ENCODE assay signal across 9 mouse cellular contexts in the genomic region with DNA sequence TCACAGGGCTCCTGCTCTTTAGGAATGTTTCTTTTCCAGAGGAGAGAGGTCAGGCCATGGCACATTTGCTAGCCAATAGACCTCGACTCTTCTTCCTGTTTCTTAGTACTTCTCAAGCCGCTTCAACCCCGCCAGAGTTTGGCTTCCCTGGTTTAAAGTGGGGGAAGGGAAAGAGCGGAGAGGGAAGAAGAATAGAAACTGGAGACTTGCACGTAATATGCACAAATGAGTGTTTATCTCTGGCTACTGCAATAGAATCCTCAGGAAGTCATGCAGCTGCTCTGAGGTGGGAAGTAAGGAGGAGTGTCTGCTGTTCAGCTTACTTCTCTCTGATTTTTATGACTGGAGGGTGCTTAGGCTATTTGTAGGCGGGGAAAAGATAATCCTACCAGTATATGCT. TPM values are rescaled to one million over a fixed set of nuclear protein-coding genes. Genes with fewer than 3 reads are reported as not detected.
DNase-seq lines count a peak whose midpoint lies in the region; ATAC-seq and TF ChIP-seq lines count a peak whose summit lies in the region.
"Had no signal": no experiment of that assay in that cellular context is flagged by ENCODE, and none has a peak within 500 bp of the region (broad histone marks: within the 10 kb centered on the region; RNA-seq: fewer than 3 reads in every experiment).

Cysltr1 (minus strand) TSS at position 294 of the 400 bp plus-strand sequence.

- no peak for TF ChIP-seq POLR2A in kidney, adult 2 months (IDR thresholded peaks at IDR 0.05; ENCODE audit: low read depth, low read length)
- TF ChIP-seq POLR2A in lung, adult 2 months (IDR thresholded peaks at IDR 0.05; ENCODE audit: borderline replicate concordance, extremely low read depth, low read depth, low read length) = no peak

- H3K9me3 ChIP-seq in embryonic facial prominence, embryonic 11.5 days (replicated peaks; ENCODE audit: control insufficient read depth, low read length) = no peaks in the 10 kb centered on the region
- no peaks in the 10 kb centered on the region for H3K9me3 ChIP-seq in hindbrain, embryonic 16.5 days (ENCODE audit: control insufficient read depth, low read length)
- H3K9me3 ChIP-seq: G1E had no signal

- no peak within 1 kb of the TSS for H3K27ac ChIP-seq in kidney, adult 2 months (ENCODE audit: insufficient read depth, low read depth, low read length)
- no peak within 1 kb of the TSS for H3K27ac ChIP-seq in embryonic facial prominence, embryonic 11.5 days (replicated peaks; ENCODE audit: low read depth, low read length)
- no peak within 1 kb of the TSS for H3K27ac ChIP-seq in hindbrain, embryonic 16.5 days (ENCODE audit: low read depth, low read length)

- no peak within 1 kb of the TSS; the same call in 1 of the 2 replicates for H3K4me2 ChIP-seq in embryonic facial prominence, embryonic 11.5 days (ENCODE audit: low read depth, low read length)
- H3K4me2 ChIP-seq in hindbrain, embryonic 16.5 days (ENCODE audit: low read length) = peak within 1 kb of the TSS; percentile 35

- 15% methylated on average over 6 of the region's 6 CpGs for WGBS in kidney, adult 2 months
- WGBS in embryonic facial prominence, embryonic 11.5 days = 19% methylated on average over 6 of the region's 6 CpGs
- 35% methylated on average over 6 of the region's 6 CpGs for WGBS in hindbrain, embryonic 16.5 days
- 22% methylated on average over 6 of the region's 6 CpGs for WGBS in lung, adult 2 months

- ATAC-seq in embryonic facial prominence, embryonic 11.5 days (replicated peaks; ENCODE audit: insufficient number of reproducible peaks, low FRiP score, low TSS enrichment, low read depth) = no peak
- no peak for ATAC-seq in hindbrain, embryonic 16.5 days

- H3K4me1 ChIP-seq in kidney, adult 2 months (ENCODE audit: control insufficient read depth, insufficient read depth, low read length) = no peaks in the 10 kb centered on the region
- H3K4me1 ChIP-seq in embryonic facial prominence, embryonic 11.5 days (ENCODE audit: control insufficient read depth, insufficient read depth, low read length) = no peaks in the 10 kb centered on the region
- no peaks in the 10 kb centered on the region for H3K4me1 ChIP-seq in hindbrain, embryonic 16.5 days (ENCODE audit: control insufficient read depth, insufficient read depth, low read depth, low read length)
- H3K4me1 ChIP-seq in lung, adult 2 months (ENCODE audit: control insufficient read depth, insufficient read depth, low read length) = no peaks in the 10 kb centered on the region

- no peak within 1 kb of the TSS for H3K4me3 ChIP-seq in kidney, adult 2 months (ENCODE audit: insufficient read depth, low read depth, low read length)
- no peak within 1 kb of the TSS for H3K4me3 ChIP-seq in embryonic facial prominence, embryonic 11.5 days (ENCODE audit: low read depth, low read length)
- no peak within 1 kb of the TSS for H3K4me3 ChIP-seq in hindbrain, embryonic 16.5 days (ENCODE audit: low read length)
- peak within 1 kb of the TSS; percentile 24 for H3K4me3 ChIP-seq in lung, adult 2 months (replicated peaks; ENCODE audit: extremely low read depth, low read depth, low read length)

- H3K36me3 ChIP-seq in kidney, adult 2 months (ENCODE audit: control insufficient read depth, insufficient read depth, low read length) = no peaks in the 10 kb centered on the region
- no peaks in the 10 kb centered on the region for H3K36me3 ChIP-seq in embryonic facial prominence, embryonic 11.5 days (replicated peaks; ENCODE audit: control insufficient read depth, insufficient read depth, low read depth, low read length)
- no peaks in the 10 kb centered on the region for H3K36me3 ChIP-seq in hindbrain, embryonic 16.5 days (ENCODE audit: control insufficient read depth, insufficient read depth, low read length)
- H3K36me3 ChIP-seq in splenic B cell, adult 2 months (ENCODE audit: control insufficient read depth, insufficient read depth, low read length, poor library complexity, severe bottlenecking) = no peaks in the 10 kb centered on the region
- H3K36me3 ChIP-seq: G1E had no signal

- no peak for TF ChIP-seq CTCF in kidney, adult 2 months (conservative IDR thresholded peaks at IDR 0.05; ENCODE audit: insufficient read depth, insufficient read length, low read depth, low read length)
- TF ChIP-seq CTCF in lung, adult 2 months (IDR thresholded peaks at IDR 0.05; ENCODE audit: insufficient read depth, low read length) = no peak

- peak; percentile 14 for DNase-seq in kidney, adult 2 months
- no peak for DNase-seq in kidney, postnatal 25 days
- peak; percentile 14 for DNase-seq in embryonic facial prominence, embryonic 11.5 days (ENCODE audit: low spot score)
- no peak for DNase-seq in lung, adult 2 months
- DNase-seq in splenic B cell, adult 2 months (ENCODE audit: low read depth, low spot score) = peak; percentile 12
- no peak for DNase-seq in gastrocnemius, postnatal 4 days (ENCODE audit: low spot score in 2 of 2)
- no peak for DNase-seq in adrenal gland, adult 8-10 months

- no peaks in the 10 kb centered on the region for H3K27me3 ChIP-seq in kidney, adult 2 months (replicated peaks; ENCODE audit: control insufficient read depth, insufficient read depth, low read length)
- H3K27me3 ChIP-seq in embryonic facial prominence, embryonic 11.5 days (ENCODE audit: control insufficient read depth, insufficient read depth, low read length) = no peaks in the 10 kb centered on the region
- H3K27me3 ChIP-seq in hindbrain, embryonic 16.5 days (replicated peaks; ENCODE audit: control insufficient read depth, insufficient read depth, low read length) = no peaks in the 10 kb centered on the region
- H3K27me3 ChIP-seq in splenic B cell, adult 2 months (ENCODE audit: control insufficient read depth, insufficient read depth, low read length, poor library complexity, severe bottlenecking) = no peaks in the 10 kb centered on the region

- H3K9ac ChIP-seq in embryonic facial prominence, embryonic 11.5 days (replicated peaks; ENCODE audit: low read length) = no peak within 1 kb of the TSS
- no peak within 1 kb of the TSS for H3K9ac ChIP-seq in hindbrain, embryonic 16.5 days (ENCODE audit: low read depth, low read length)

RNA-seq across cellular contexts. Expression of gene Cysltr1, which starts in this region (rescaled TPM):
- 0.30 and 0.50 TPM in 2 replicates for polyA plus RNA-seq in kidney, adult 2 months (2012; rRNA removed)
- 1.1 and 1.9 TPM in 2 replicates for polyA plus RNA-seq in embryonic facial prominence, embryonic 11.5 days (2014; fragmentation: Nextera tagmentation; extraction: Ambion mirVana)
- polyA plus RNA-seq in hindbrain, embryonic 16.5 days (2015; fragmentation: Nextera tagmentation; extraction: Ambion mirVana) = 0.10 and 0.46 TPM in 2 replicates
- 1.9 and 2.6 TPM in 2 replicates for polyA plus RNA-seq in lung, adult 2 months (2012; rRNA removed)
- 1 to 10 TPM; 1.7 to 3.0 TPM for total RNA-seq in gastrocnemius, postnatal 4 days (2021)
- 1 to 10 TPM in 2 of 4 experiments, under 1 TPM in 2; 0.55 to 1.3 (median 0.83) TPM for total RNA-seq in adrenal gland, adult 8-10 months (2022)
- polyA plus RNA-seq: G1E had no signal

Comparison
In these comparisons a context has a peak if more than half of its experiments do, and no peak if none do; other contexts are left out.
1. Peak in DNase-seq in kidney, adult 2 months; RNA of the gene not detected or under 1 TPM.
2. DNase-seq: peak in embryonic facial prominence, embryonic 11.5 days (single experiment) and splenic B cell, adult 2 months (single experiment); none in kidney, postnatal 25 days (0 of 2), lung, adult 2 months (single experiment), gastrocnemius, postnatal 4 days (0 of 2) and adrenal gland, adult 8-10 months (single experiment).